In genomic region chr16:38346529-38347325, GRCm38 (mm10) we compare ENCODE assay signal across 8 mouse cellular contexts. TPM values are rescaled to one million over a fixed set of nuclear protein-coding genes. Genes with fewer than 3 reads are reported as not detected.
DNase-seq lines count a peak whose midpoint lies in the region; ATAC-seq and TF ChIP-seq lines count a peak whose summit lies in the region.

Cox17 (plus strand) TSS chr16:38346991.
Gm21987 (plus strand) TSS chr16:38347040.

- peaks cover 15 to 49% of the 10 kb centered on the region in 2 experiments for H3K4me1 ChIP-seq in CH12.LX (ENCODE audit: control insufficient read depth in 1 of 2, insufficient read depth in 2 of 2)
- peaks cover 3% of the 10 kb centered on the region; the same call in 1 of the 2 replicates for H3K4me1 ChIP-seq in forebrain, embryonic 11.5 days (replicated peaks; ENCODE audit: control insufficient read depth, insufficient read depth, low read length)
- H3K4me1 ChIP-seq in heart, embryonic 16.5 days (ENCODE audit: control insufficient read depth, insufficient read depth, low read length): peaks cover 41% of the 10 kb centered on the region
- H3K4me1 ChIP-seq in liver, embryonic 15.5 days (replicated peaks): peaks cover 53% of the 10 kb centered on the region
- peaks cover 8% of the 10 kb centered on the region for H3K4me1 ChIP-seq in neural tube, embryonic 12.5 days

- WGBS in forebrain, embryonic 11.5 days: 4% methylated on average over 35 of the region's 35 CpGs
- WGBS in heart, embryonic 16.5 days: 3% methylated on average over 35 of the region's 35 CpGs
- WGBS in liver, embryonic 15.5 days (ENCODE audit: insufficient replicate concordance): 2% methylated on average over 35 of the region's 35 CpGs
- 3% methylated on average over 35 of the region's 35 CpGs for WGBS in neural tube, embryonic 12.5 days

- TF ChIP-seq EP300 in CH12.LX (IDR thresholded peaks at IDR 0.05; ENCODE audit: low read length): no peak

- ATAC-seq in forebrain, embryonic 11.5 days (replicated peaks; ENCODE audit: low FRiP score): peak; percentile 96
- ATAC-seq in heart, embryonic 16.5 days (replicated peaks; ENCODE audit: extremely low read depth, insufficient read depth, low FRiP score): peak; percentile 87
- ATAC-seq in liver, embryonic 15.5 days (ENCODE audit: insufficient read depth): peak; percentile 95
- peak; percentile 96 for ATAC-seq in neural tube, embryonic 12.5 days (ENCODE audit: low FRiP score, low read depth)

- in situ Hi-C loops in CH12.LX (cut with MboI; ENCODE audit: low pct_ligation_motif_present, low pct_unique_long_range_greater_than_20kb, low sequenced_read_pairs): loop anchor here (5.0 to 25.0 kb wide), 4 partner anchors 56 to 691 kb away; partner anchors contain the start of gene Arhgap31

- H3K79me2 ChIP-seq in CH12.LX (replicated peaks; ENCODE audit: control insufficient read depth, extremely low read depth, insufficient read depth, poor library complexity, severe bottlenecking): peaks cover 46% of the 10 kb centered on the region

- peak within 1 kb of the TSS; percentile 87 for H3K4me2 ChIP-seq in CH12.LX (ENCODE audit: insufficient read depth, low read depth, poor library complexity, severe bottlenecking)
- H3K4me2 ChIP-seq in forebrain, embryonic 11.5 days (ENCODE audit: low read depth, low read length, severe bottlenecking): peak within 1 kb of the TSS; percentile 65
- peak within 1 kb of the TSS; percentile 81 for H3K4me2 ChIP-seq in heart, embryonic 16.5 days (ENCODE audit: low read depth, low read length)
- peak within 1 kb of the TSS; percentile 75 for H3K4me2 ChIP-seq in liver, embryonic 15.5 days
- H3K4me2 ChIP-seq in neural tube, embryonic 12.5 days (replicated peaks): peak within 1 kb of the TSS; percentile 71

- dilution Hi-C loops in CH12.LX (cut with MboI; ENCODE audit: extremely low pct_ligation_motif_present, extremely low pct_unique_long_range_greater_than_20kb, low sequenced_read_pairs): no loop called here

- H3K27ac ChIP-seq in CH12.LX (ENCODE audit: insufficient read depth, low read depth): peak within 1 kb of the TSS; percentile 82
- H3K27ac ChIP-seq in forebrain, embryonic 11.5 days (ENCODE audit: low read depth, low read length): peak within 1 kb of the TSS; percentile 84
- H3K27ac ChIP-seq in heart, embryonic 16.5 days (ENCODE audit: low read length): peak within 1 kb of the TSS; percentile 98
- H3K27ac ChIP-seq in liver, embryonic 15.5 days (replicated peaks): peak within 1 kb of the TSS; percentile 94
- peak within 1 kb of the TSS; percentile 84 for H3K27ac ChIP-seq in neural tube, embryonic 12.5 days

- peak within 1 kb of the TSS; percentile 99 for H3K9ac ChIP-seq in CH12.LX (ENCODE audit: insufficient read depth, low read depth)
- H3K9ac ChIP-seq in forebrain, embryonic 11.5 days (ENCODE audit: low read length): peak within 1 kb of the TSS; percentile 74
- peak within 1 kb of the TSS; percentile 98 for H3K9ac ChIP-seq in heart, embryonic 16.5 days (ENCODE audit: low read length)
- H3K9ac ChIP-seq in liver, embryonic 15.5 days: peak within 1 kb of the TSS; percentile 88
- peak within 1 kb of the TSS; percentile 83 for H3K9ac ChIP-seq in neural tube, embryonic 12.5 days

- peak; percentile 96 for TF ChIP-seq POLR2A in CH12.LX (IDR thresholded peaks at IDR 0.05; ENCODE audit: low read depth, low read length)

- peak within 1 kb of the TSS; percentile 66 to 92 (median 85) for H3K4me3 ChIP-seq in CH12.LX (replicated peaks in 1 of 3; ENCODE audit: low read depth in 2 of 3, low read length in 2 of 3, poor library complexity in 1 of 3)
- peak within 1 kb of the TSS; percentile 74 for H3K4me3 ChIP-seq in forebrain, embryonic 11.5 days (ENCODE audit: low read depth, low read length)
- H3K4me3 ChIP-seq in heart, embryonic 16.5 days (ENCODE audit: low read length): peak within 1 kb of the TSS; percentile 94
- peak within 1 kb of the TSS; percentile 95 for H3K4me3 ChIP-seq in liver, embryonic 15.5 days (replicated peaks)
- peak within 1 kb of the TSS; percentile 93 for H3K4me3 ChIP-seq in neural tube, embryonic 12.5 days

- DNase-seq in CH12.LX (ENCODE audit: extremely low read depth): peak; percentile 99
- peak; percentile 91 for DNase-seq in c-Kit-positive CD71-positive TER-119-negative erythroid progenitor cells, embryonic 14.5 days (ENCODE audit: low read depth)
- DNase-seq in forebrain, embryonic 11.5 days (ENCODE audit: low spot score): peak; percentile 91
- DNase-seq in kidney, postnatal 36 days: peak; percentile 95 to 97
- DNase-seq in telencephalon, adult 2 months (ENCODE audit: low read depth, low spot score): peak; percentile 94

- TF ChIP-seq CTCF in CH12.LX (conservative IDR thresholded peaks at IDR 0.05 in 1 of 2, IDR thresholded peaks at IDR 0.05 in 1 of 2; ENCODE audit: low read depth in 2 of 2, low read length in 2 of 2): no peak

- no peaks in the 10 kb centered on the region for H3K27me3 ChIP-seq in CH12.LX (replicated peaks)
- no peaks in the 10 kb centered on the region for H3K27me3 ChIP-seq in forebrain, embryonic 11.5 days (ENCODE audit: control insufficient read depth, insufficient read depth, low read length)
- H3K27me3 ChIP-seq in heart, embryonic 16.5 days (ENCODE audit: control insufficient read depth, insufficient read depth, low read length): no peaks in the 10 kb centered on the region
- peaks cover 6% of the 10 kb centered on the region for H3K27me3 ChIP-seq in liver, embryonic 15.5 days
- no peaks in the 10 kb centered on the region for H3K27me3 ChIP-seq in neural tube, embryonic 12.5 days (replicated peaks)

- no peak for TF ChIP-seq RAD21 in CH12.LX (IDR thresholded peaks at IDR 0.05; ENCODE audit: low read depth, low read length)

- no peaks in the 10 kb centered on the region for H3K9me3 ChIP-seq in CH12.LX (replicated peaks; ENCODE audit: low read length)
- H3K9me3 ChIP-seq in forebrain, embryonic 11.5 days (ENCODE audit: control insufficient read depth, low read length): no peaks in the 10 kb centered on the region
- no peaks in the 10 kb centered on the region for H3K9me3 ChIP-seq in heart, embryonic 16.5 days (replicated peaks; ENCODE audit: control insufficient read depth, low read length)
- no peaks in the 10 kb centered on the region for H3K9me3 ChIP-seq in liver, embryonic 15.5 days (replicated peaks)
- H3K9me3 ChIP-seq in neural tube, embryonic 12.5 days: no peaks in the 10 kb centered on the region

- peaks cover 20 to 25% of the 10 kb centered on the region in 2 experiments for H3K36me3 ChIP-seq in CH12.LX (replicated peaks in 1 of 2; ENCODE audit: control insufficient read depth in 1 of 2, insufficient read depth in 1 of 2, low read length in 1 of 2)
- peaks cover 2% of the 10 kb centered on the region; the same call in 1 of the 2 replicates for H3K36me3 ChIP-seq in forebrain, embryonic 11.5 days (ENCODE audit: control insufficient read depth, insufficient read depth, low read length)
- H3K36me3 ChIP-seq in heart, embryonic 16.5 days (ENCODE audit: control insufficient read depth, insufficient read depth): peaks cover 8% of the 10 kb centered on the region; the same call in 1 of the 2 replicates
- peaks cover 28% of the 10 kb centered on the region for H3K36me3 ChIP-seq in liver, embryonic 15.5 days (replicated peaks)
- H3K36me3 ChIP-seq in neural tube, embryonic 12.5 days: peaks cover 23% of the 10 kb centered on the region

TF ChIP-seq in CH12.LX, 34 proteins besides CTCF, POLR2A, EP300 and RAD21 (continues in another document):
- peak; percentile 94 for TF ChIP-seq TCF12 (IDR thresholded peaks at IDR 0.05; ENCODE audit: low read depth, low read length)
- TF ChIP-seq E2F4 (IDR thresholded peaks at IDR 0.05; ENCODE audit: insufficient replicate concordance, low read depth, low read length): peak; percentile 64; the same call in 1 of the 2 replicates
- TF ChIP-seq ZMIZ1 (IDR thresholded peaks at IDR 0.05; ENCODE audit: low read depth, low read length): peak; percentile 82; the same call in 1 of the 2 replicates
- TF ChIP-seq NELFE (IDR thresholded peaks at IDR 0.05; ENCODE audit: low read depth, low read length): peak; percentile 97
- peak; percentile 3; the same call in 1 of the 2 replicates for TF ChIP-seq BHLHE40 (IDR thresholded peaks at IDR 0.05; ENCODE audit: low read depth, low read length)
- 0 out of 2 replicates have a peak, but pooled peaks have one; percentile 28 for TF ChIP-seq CHD2 (IDR thresholded peaks at IDR 0.05; ENCODE audit: low read length)
- TF ChIP-seq TBP (conservative IDR thresholded peaks at IDR 0.05; ENCODE audit: low read depth, low read length): peak; percentile 87
- TF ChIP-seq ZNF384 (IDR thresholded peaks at IDR 0.05; ENCODE audit: low read depth, low read length): no peak
- TF ChIP-seq IRF4 (IDR thresholded peaks at IDR 0.05; ENCODE audit: low read depth, low read length): peak; percentile 59
- TF ChIP-seq SIN3A (IDR thresholded peaks at IDR 0.05; ENCODE audit: low read length): peak; percentile 97
- peak; percentile 91 for TF ChIP-seq HCFC1 (IDR thresholded peaks at IDR 0.05; ENCODE audit: low read depth, low read length)
- TF ChIP-seq NRF1 (IDR thresholded peaks at IDR 0.05; ENCODE audit: low read depth, low read length): peak; percentile 91
- TF ChIP-seq JUN (IDR thresholded peaks at IDR 0.05; ENCODE audit: insufficient read depth, low read depth, low read length): no peak
- 0 out of 2 replicates have a peak, but pooled peaks have one; percentile 58 for TF ChIP-seq CHD1 (IDR thresholded peaks at IDR 0.05; ENCODE audit: low read depth, low read length)
- TF ChIP-seq ELF1 (IDR thresholded peaks at IDR 0.05; ENCODE audit: low read depth, low read length): peak; percentile 99

RNA-seq across cellular contexts. Expression of gene Cox17, which starts in this region (rescaled TPM):
- total RNA-seq in CH12.LX (2012; rRNA removed) (643 and 706 TPM in 2 replicates), CH12.LX (2014; rRNA removed) (410 and 438 TPM in 2 replicates)
- 533 and 622 TPM in 2 replicates for polyA plus RNA-seq in CH12.LX (2012; ENCODE audit: insufficient read length, low read depth)
- 118 and 119 TPM in 2 replicates for polyA plus RNA-seq in forebrain, embryonic 11.5 days (2014; fragmentation: Nextera tagmentation; extraction: Ambion mirVana)
- 256 and 261 TPM in 2 replicates for polyA plus RNA-seq in heart, embryonic 16.5 days (2015; fragmentation: Nextera tagmentation; extraction: Ambion mirVana)
- 202 and 255 TPM in 2 replicates for polyA plus RNA-seq in liver, embryonic 15.5 days (2015; fragmentation: Nextera tagmentation; extraction: Ambion mirVana)
- 127 and 128 TPM in 2 replicates for polyA plus RNA-seq in neural tube, embryonic 12.5 days (2016; fragmentation: Nextera tagmentation; extraction: Ambion mirVana)

RNA-seq across cellular contexts. Expression of gene Gm21987, which starts in this region (rescaled TPM):
- total RNA-seq in CH12.LX (2012; rRNA removed) (0.42 TPM in 1 of 2 replicates, not detected in the other), CH12.LX (2014; rRNA removed) (not detected in 2 replicates)
- 0.87 TPM in 1 of 2 replicates, not detected in the other for polyA plus RNA-seq in CH12.LX (2012; ENCODE audit: insufficient read length, low read depth)
- polyA plus RNA-seq in forebrain, embryonic 11.5 days (2014; fragmentation: Nextera tagmentation; extraction: Ambion mirVana): not detected in 2 replicates
- 2.3 and 4.6 TPM in 2 replicates for polyA plus RNA-seq in heart, embryonic 16.5 days (2015; fragmentation: Nextera tagmentation; extraction: Ambion mirVana)
- not detected in 2 replicates for polyA plus RNA-seq in liver, embryonic 15.5 days (2015; fragmentation: Nextera tagmentation; extraction: Ambion mirVana)
- not detected in 2 replicates for polyA plus RNA-seq in neural tube, embryonic 12.5 days (2016; fragmentation: Nextera tagmentation; extraction: Ambion mirVana)

Comparison
In these comparisons a context has a peak if more than half of its experiments do, and no peak if none do; other contexts are left out.
1. Peak in every context shown above with its lines: DNase-seq, ATAC-seq, H3K4me3 ChIP-seq and H3K27ac ChIP-seq.